Mouse (Mus musculus): Measurements from ENCODE around the gene Spred3. TPM values are rescaled to one million over a fixed set of nuclear protein-coding genes. Genes with fewer than 3 reads are reported as not detected.
"Not testable (repeated sequence)": the region's sequence is repeated elsewhere in the genome, so short reads cannot be mapped to it uniquely, and the experiment has no call there.

The Spred3 gene
- polyA plus RNA-seq, 1 experiment: 0.04 TPM

GRCm38 (mm10) chr7:29202577-29202976 is 32.4 kb upstream of the Spred3 start:
- Histone ChIP-seq H3K4me3 (replicated peaks) (no peak overlapping the region), H3K36me3 (ENCODE audit: control insufficient read depth) (no peaks in the 10 kb centered on the region)

GRCm38 (mm10) chr7:29194230-29194629 is 24.0 kb upstream of the Spred3 start:
- H3K4me1 ChIP-seq (ENCODE audit: control insufficient read depth); H3K4me3 ChIP-seq (replicated peaks): not testable (repeated sequence)

More at GRCm38 (mm10) chr7:29202577-29202976, 32.4 kb upstream of the Spred3 start:
- no peaks in the 10 kb centered on the region for H3K27me3 ChIP-seq (ENCODE audit: control insufficient read depth)
- no peaks in the 10 kb centered on the region for H3K9me3 ChIP-seq (ENCODE audit: control insufficient read depth, low read length)
- H3K4me1 ChIP-seq (ENCODE audit: control insufficient read depth): no peaks in the 10 kb centered on the region
- TF ChIP-seq TAL1 (IDR thresholded peaks at IDR 0.05; ENCODE audit: low read length): no peak
- no peak for TF ChIP-seq GATA1 (IDR thresholded peaks at IDR 0.05; ENCODE audit: low read length)

GRCm38 (mm10) chr7:29181323-29181722 is 11.1 kb upstream of the Spred3 start:
- Histone ChIP-seq H3K36me3 (ENCODE audit: control insufficient read depth) (peaks cover 24% of the 10 kb centered on the region), H3K4me1 (ENCODE audit: control insufficient read depth) (peaks cover 25% of the 10 kb centered on the region)
- not testable (repeated sequence) for H3K27me3 ChIP-seq (ENCODE audit: control insufficient read depth); H3K9me3 ChIP-seq (ENCODE audit: control insufficient read depth, low read length); H3K4me3 ChIP-seq (replicated peaks)

More at GRCm38 (mm10) chr7:29194230-29194629, 24.0 kb upstream of the Spred3 start:
- not testable (repeated sequence) for H3K9me3 ChIP-seq (ENCODE audit: control insufficient read depth, low read length); H3K27me3 ChIP-seq (ENCODE audit: control insufficient read depth); H3K36me3 ChIP-seq (ENCODE audit: control insufficient read depth)

GRCm38 (mm10) chr7:29180854-29181236 is 10.6 kb upstream of the Spred3 start:
- peaks cover 28% of the 10 kb centered on the region for H3K36me3 ChIP-seq (ENCODE audit: control insufficient read depth)
- no peaks in the 10 kb centered on the region for H3K27me3 ChIP-seq (ENCODE audit: control insufficient read depth)
- TF ChIP-seq TAL1 (IDR thresholded peaks at IDR 0.05; ENCODE audit: low read length) (no peak), GATA1 (IDR thresholded peaks at IDR 0.05; ENCODE audit: low read length) (no peak)
- no peaks in the 10 kb centered on the region for H3K9me3 ChIP-seq (ENCODE audit: control insufficient read depth, low read length)
- H3K4me3 ChIP-seq (replicated peaks): peak overlapping the region; percentile 82
- peaks cover 25% of the 10 kb centered on the region for H3K4me1 ChIP-seq (ENCODE audit: control insufficient read depth)

GRCm38 (mm10) chr7:29180077-29180853 is 10.1 kb upstream of the Spred3 start, which contains the start of gene Psmd8:
Gene Psmd8 (minus strand): TSS chr7:29180701.
- H3K9me3 ChIP-seq (ENCODE audit: control insufficient read depth, low read length): no peaks in the 10 kb centered on the region
- H3K36me3 ChIP-seq (ENCODE audit: control insufficient read depth): peaks cover 34% of the 10 kb centered on the region
- H3K4me3 ChIP-seq (replicated peaks): peak within 1 kb of the TSS; percentile 82
- H3K27me3 ChIP-seq (ENCODE audit: control insufficient read depth): no peaks in the 10 kb centered on the region
- peaks cover 25% of the 10 kb centered on the region for H3K4me1 ChIP-seq (ENCODE audit: control insufficient read depth)
- TF ChIP-seq GATA1 (IDR thresholded peaks at IDR 0.05; ENCODE audit: low read length) (no peak), TAL1 (IDR thresholded peaks at IDR 0.05; ENCODE audit: low read length) (no peak)

- H3K27me3 ChIP-seq (ENCODE audit: control insufficient read depth): no peaks in the 10 kb centered on the region
- H3K36me3 ChIP-seq (ENCODE audit: control insufficient read depth): peaks cover 44% of the 10 kb centered on the region
- no peaks in the 10 kb centered on the region for H3K9me3 ChIP-seq (ENCODE audit: control insufficient read depth, low read length)
- peaks cover 25% of the 10 kb centered on the region for H3K4me1 ChIP-seq (ENCODE audit: control insufficient read depth)
- TF ChIP-seq TAL1 (IDR thresholded peaks at IDR 0.05; ENCODE audit: low read length) (no peak), GATA1 (IDR thresholded peaks at IDR 0.05; ENCODE audit: low read length) (no peak)
- H3K4me3 ChIP-seq (replicated peaks): peak overlapping the region; percentile 82
Observed at GRCm38 (mm10) chr7:29179323-29179722, 9.1 kb upstream of the Spred3 start.

GRCm38 (mm10) chr7:29178106-29178505 is 7.9 kb upstream of the Spred3 start:
- Histone ChIP-seq H3K9me3 (ENCODE audit: control insufficient read depth, low read length) (no peaks in the 10 kb centered on the region), H3K27me3 (ENCODE audit: control insufficient read depth) (peaks cover 8% of the 10 kb centered on the region), H3K4me3 (replicated peaks) (peak overlapping the region; percentile 82), H3K36me3 (ENCODE audit: control insufficient read depth) (peaks cover 56% of the 10 kb centered on the region), H3K4me1 (ENCODE audit: control insufficient read depth) (peaks cover 25% of the 10 kb centered on the region)
- no peak for TF ChIP-seq GATA1 (IDR thresholded peaks at IDR 0.05; ENCODE audit: low read length)
- no peak for TF ChIP-seq TAL1 (IDR thresholded peaks at IDR 0.05; ENCODE audit: low read length)

GRCm38 (mm10) chr7:29172390-29173016 is 2.3 kb upstream of the Spred3 start:
- H3K27me3 ChIP-seq (ENCODE audit: control insufficient read depth): peaks cover 64% of the 10 kb centered on the region

GRCm38 (mm10) chr7:29171562-29172097 is 1.4 kb upstream of the Spred3 start:
- Histone ChIP-seq H3K9me3 (ENCODE audit: control insufficient read depth, low read length) (peaks cover 8% of the 10 kb centered on the region; the same call in 1 of the 2 replicates), H3K4me1 (ENCODE audit: control insufficient read depth) (peaks cover 34% of the 10 kb centered on the region), H3K4me3 (replicated peaks) (no peak overlapping the region), H3K27me3 (ENCODE audit: control insufficient read depth) (peaks cover 71% of the 10 kb centered on the region), H3K36me3 (ENCODE audit: control insufficient read depth) (peaks cover 46% of the 10 kb centered on the region)
- no peak for TF ChIP-seq GATA1 (IDR thresholded peaks at IDR 0.05; ENCODE audit: low read length)
- no peak for TF ChIP-seq TAL1 (IDR thresholded peaks at IDR 0.05; ENCODE audit: low read length)

More at GRCm38 (mm10) chr7:29172390-29173016, 2.3 kb upstream of the Spred3 start:
- Histone ChIP-seq H3K36me3 (ENCODE audit: control insufficient read depth) (peaks cover 54% of the 10 kb centered on the region), H3K4me1 (ENCODE audit: control insufficient read depth) (peaks cover 36% of the 10 kb centered on the region), H3K9me3 (ENCODE audit: control insufficient read depth, low read length) (peaks cover 8% of the 10 kb centered on the region; the same call in 1 of the 2 replicates), H3K4me3 (replicated peaks) (no peak overlapping the region)
- no peak for TF ChIP-seq GATA1 (IDR thresholded peaks at IDR 0.05; ENCODE audit: low read length)
- TF ChIP-seq TAL1 (IDR thresholded peaks at IDR 0.05; ENCODE audit: low read length): no peak
